Mouse (Mus musculus): ENCODE results near the gene Smarcad1.

The Smarcad1 gene

DNA sequence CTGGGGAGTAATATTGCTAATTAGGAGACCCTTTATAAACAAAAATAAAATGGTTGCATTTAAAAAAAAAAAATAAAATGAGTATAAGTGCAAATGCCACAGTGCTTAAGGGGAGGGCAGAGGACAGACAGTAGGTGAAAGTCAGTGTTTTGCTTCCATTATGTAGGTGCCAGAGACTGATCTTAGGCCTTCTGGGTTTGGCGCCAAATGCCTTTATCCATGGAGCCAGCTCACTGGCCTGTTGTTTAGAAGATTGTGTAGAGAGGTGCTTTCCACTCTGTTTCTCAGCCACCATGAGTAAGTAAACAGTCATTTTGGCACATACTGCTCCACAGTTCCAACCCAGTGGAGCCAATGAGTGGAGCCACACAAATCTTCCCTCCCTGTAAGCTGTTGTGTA is 75.2 kb downstream of the Smarcad1 start:
- no peak for DNase-seq

DNA sequence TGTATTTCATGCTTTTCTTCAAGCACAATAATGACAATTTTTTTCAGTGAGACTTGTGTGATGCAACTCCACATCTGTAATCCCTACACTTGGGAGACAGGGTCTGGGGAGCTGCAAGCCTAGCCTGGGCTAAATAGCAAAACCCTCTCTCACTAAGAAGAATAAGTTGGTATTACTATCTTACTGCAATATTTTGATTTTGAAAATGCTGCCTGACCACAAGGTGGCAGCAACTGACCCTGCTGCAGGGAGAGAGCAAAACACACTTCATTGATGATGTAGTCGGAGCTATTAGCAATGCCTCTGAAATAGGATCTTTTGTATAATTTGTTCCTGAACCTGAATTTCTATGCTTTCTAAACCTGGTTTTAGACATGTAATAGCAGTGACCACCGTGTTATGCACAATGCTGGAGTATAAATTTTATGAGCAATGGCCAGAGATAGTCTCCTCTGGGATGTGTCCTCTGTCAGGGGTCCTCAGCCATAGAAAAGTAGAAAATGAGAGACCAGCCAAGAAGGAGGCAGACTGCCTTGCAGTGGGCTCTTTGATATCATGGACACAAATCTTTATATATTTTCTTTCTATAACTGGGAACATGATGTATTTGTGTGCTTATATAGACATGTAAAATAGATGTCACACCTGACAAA is 83.8 kb downstream of the Smarcad1 start:
- peak; percentile 55 for DNase-seq

DNA sequence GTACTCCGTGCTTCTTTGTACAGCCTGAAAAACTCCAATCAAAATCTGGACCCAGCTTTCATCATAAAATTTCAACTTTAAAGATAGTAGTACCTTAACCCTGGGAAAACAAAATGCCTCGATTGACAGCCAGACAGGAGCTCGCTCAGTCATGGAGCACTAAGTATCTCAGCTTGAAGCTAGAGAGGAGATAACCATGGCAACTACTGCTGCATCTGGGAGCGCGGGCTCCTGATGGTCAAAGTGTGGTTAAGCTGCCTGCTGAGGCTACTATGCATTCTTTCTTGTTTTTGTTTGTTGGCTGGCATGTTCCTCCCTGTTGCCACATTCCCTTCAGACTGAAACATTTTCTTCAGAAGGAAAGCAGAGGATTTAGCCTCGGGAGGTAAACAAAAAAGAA is 90.0 kb downstream of the Smarcad1 start:
- DNase-seq, result no peak

DNA sequence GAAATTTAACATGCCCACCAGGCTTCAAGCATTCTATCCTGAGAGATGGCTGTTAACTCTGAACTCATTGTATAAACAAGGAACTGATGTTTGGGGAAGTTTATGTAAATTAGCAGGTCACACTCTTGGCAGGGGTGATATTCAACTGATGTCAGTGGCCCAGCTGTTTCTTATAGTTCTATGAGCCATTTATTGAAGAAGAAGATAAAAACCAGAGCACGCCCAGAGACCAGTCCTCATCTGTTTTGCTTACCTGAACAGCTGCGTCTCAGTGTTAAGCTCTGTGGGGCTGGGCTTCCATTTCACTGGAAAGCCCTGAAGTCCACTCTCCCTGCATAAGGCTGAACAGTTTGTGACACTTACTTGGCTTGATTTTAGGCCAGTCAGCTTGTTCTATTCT is 95.4 kb downstream of the Smarcad1 start:
- no peak for DNase-seq

DNA sequence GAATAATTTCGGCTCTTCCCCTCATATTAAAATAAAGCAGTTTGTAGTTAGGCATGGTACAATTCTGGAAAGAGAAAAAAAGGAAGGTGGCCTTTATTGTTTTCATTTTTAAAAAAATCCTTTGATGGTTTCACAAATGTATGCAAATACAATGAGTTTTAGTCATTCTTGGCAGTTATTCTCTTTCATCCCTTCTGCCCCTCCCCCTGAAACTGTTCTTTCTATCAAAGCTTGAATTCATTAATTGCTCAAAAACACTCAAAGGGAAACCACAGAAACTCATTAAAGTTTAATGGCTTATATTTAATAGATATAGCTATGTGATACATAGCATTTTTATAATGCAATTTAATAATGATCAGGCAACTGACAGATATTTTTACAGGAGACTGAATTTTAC is 95.9 kb downstream of the Smarcad1 start:
- DNase-seq, result no peak

DNA sequence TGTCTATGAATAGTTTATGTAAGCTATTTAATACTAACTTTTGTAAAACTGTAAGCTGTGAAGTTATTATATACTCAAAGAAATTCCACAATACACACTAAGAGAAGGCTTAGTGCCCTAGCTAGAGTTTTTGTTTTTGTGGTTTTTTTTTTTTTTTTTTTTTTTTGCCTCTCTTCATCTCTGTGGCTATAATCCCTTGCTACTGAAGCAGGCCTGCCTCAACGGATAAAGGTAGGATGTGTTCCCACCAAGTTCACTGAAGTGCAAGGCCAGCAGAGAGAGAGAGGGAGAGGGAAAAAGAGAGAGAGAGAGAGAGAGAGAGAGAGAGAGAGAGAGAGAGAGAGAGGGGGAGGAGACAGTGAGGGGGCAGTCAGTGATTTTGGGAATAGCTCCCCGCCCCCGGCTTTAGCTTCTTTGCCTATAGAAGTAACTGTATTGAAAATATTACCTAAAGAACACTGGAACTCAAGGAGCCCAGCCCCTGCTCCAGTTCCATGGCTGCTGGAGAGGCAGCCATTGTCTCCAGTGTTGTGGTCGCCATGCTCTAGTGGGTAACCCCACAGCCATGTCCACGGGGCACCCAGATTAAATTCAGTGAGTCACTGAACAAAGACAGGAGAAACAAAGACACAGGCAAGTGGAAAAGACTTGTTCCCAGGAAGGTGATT is 97.8 kb downstream of the Smarcad1 start:
- DNase-seq, result no peak

DNA sequence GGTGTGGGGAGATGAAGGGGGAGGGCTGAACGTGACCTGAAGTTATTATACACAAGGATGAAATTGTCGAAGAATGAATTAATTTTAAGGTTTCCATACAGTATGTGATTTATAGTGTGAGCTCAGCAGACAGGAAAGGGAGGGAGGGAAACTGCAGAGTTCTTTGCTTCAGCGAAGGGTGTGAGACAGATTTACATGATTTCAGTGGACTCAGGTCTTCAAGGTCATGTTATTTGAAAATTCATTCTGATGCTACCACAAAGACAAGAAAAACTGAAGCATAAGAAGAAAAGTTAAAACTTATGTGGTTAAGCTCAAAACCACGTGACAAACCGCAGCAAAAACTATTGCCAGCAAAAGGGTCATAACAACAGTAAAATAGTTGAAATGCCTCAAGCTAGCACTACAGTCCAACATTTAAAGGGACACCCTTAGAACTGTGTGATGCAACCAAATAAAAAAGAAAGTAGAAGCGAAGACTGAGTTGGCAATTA is 98.4 kb downstream of the Smarcad1 start:
- DNase-seq, result no peak

DNA sequence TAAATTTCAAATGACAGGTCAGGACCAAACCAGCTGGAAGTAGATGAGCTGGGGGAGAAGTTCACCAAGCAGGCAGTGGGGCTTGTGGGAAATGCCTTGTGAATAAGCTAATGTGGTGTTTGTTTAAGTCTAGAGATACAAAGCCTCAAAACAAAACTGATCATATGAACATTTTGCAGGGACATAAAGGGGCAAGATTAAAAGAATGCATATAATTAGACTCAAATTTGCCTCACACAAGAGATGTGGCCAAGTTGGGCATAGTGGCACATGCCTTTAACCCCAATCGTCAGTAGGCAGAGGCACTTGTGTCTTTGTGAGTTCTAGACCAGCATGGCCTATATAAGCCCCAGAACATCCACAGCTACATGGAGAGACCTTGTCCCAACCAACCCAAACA is 99.9 kb downstream of the Smarcad1 start:
- DNase-seq, result no peak

DNA sequence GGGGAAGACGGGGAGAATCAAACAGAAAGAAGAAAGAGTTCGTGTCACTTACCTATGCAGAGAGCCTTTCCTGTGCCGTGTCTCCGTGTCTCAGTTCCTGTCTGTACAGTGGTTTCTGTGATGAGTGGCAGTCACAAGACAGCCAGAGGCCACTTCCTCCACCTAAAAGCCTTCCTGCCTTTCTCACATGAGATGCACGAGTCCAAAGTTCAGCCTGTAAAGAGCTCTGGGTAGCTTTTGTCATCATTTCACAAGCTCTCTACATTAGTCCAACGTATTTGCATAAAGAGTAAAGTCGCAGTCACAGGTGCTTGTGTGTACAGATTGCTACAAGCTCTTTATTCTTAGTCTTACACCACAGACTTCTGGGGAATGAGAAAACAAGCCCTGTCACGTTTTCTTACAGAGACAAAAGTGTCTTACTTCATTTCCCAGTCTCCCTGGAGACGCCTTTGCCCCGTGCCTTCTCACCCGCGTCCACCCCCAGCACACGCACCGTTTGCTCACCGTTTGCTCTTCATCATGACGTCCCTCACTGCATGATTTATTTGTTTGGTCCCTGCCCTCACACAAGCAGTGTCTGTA is 102.3 kb downstream of the Smarcad1 start, which contains the start of gene Hpgds:
TSS of gene Hpgds (minus strand) at position 288 of the 585 bp plus-strand sequence.
- peak; percentile 19 for DNase-seq

DNA sequence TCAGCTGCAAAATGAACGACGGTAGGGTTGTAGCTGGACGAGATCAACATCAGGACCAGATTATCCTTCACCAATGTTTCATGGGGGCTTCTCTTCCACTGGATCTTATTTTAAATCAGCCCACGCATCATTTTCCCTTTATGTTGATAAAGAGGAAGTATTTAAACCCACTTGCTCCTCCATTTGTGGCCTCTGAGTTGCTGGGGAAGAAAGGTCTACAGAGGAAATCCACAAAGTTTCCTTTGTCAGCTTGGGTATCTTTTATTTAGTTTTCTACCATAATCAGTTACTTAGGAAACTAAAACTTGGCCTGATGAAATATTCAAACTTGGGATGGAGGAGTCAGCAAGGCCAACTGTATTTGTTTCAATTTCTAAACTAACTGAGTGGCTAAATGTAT is 104.0 kb downstream of the Smarcad1 start:
- DNase-seq, result no peak

DNA sequence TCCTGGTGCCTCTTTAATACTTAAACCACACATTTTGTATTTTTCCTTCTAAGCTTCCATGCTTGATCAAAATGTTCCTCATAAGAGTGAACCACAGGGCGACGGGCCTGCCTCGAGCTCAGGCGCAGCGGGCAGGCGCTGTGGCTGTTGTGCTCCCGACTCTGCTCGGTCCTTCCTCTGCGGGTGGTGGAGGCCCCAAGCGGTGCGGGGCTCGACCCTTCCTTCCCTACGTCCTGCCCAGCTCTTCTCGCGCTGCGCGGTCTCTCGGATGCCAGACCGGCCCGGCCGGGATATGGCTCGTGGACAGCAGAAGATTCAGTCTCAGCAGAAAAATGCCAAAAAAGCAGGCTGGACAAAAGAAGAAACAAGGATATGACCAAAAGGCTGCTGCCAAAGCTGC is 108.3 kb downstream of the Smarcad1 start:
- no peak for DNase-seq

DNA sequence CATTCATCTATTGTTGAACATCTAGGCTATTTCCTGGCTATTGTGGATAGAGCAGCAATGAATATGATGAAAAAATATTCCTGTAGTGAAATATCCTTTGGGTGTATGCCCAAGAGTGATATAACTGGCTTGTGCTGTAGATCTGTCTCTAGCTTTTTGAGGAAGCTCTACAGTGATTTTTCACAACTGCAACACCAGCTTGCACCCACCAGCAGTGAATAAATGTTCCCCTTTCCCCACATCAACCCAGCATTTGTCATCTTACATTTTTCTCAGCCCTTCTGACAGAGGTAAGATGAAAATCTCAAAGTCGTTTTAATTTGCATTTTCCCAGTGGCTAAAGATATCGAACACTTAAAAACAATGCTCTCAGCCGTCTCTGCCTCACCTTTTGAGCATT is 111.2 kb downstream of the Smarcad1 start:
- no peak for DNase-seq

DNA sequence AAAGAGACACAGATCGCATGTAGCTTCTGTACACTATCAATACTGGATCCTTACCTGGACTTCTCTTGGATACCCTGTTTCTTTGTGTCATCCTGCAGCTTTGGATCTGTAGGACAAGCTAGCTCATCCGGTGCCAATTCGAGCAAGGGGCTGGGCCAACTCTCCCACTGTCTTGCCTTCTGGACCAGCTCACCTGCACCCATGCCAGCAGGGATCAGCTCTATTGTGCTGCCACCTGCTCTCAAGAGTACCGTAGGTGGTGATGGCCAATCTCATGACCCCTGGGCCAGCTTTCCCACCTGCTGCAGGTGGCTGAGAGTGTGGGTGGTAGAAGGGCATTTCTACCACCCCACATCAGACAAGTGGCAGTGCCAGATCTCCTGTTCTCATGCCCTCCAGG is 114.7 kb downstream of the Smarcad1 start:
- DNase-seq, result no peak

DNA sequence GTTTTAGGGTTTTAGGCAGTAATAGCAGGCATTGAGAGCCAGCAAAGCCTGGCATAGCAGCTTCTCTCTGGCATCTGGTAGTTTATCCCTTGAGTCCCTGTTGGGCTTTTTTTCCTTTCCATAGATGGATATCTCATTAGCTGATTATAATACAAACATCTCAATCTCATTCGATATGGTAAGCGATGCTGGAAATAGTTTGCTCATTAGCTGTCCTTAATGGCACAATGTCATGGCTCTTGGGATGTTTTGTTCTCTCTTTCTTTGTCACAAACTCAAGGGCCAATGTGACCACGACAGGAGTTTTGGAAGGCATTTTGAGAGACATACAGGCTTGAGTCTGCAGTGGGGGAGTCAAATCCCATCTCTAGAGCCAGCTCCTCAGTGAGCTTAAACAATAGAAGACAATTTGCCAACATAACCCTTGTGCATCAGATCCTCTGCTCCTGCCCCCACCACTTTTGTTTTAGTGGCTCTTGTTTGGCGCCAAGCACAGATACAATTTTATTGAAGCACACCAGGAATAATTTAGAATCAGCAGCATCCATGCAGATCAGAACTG is 117.1 kb downstream of the Smarcad1 start:
- DNase-seq, result no peak

DNA sequence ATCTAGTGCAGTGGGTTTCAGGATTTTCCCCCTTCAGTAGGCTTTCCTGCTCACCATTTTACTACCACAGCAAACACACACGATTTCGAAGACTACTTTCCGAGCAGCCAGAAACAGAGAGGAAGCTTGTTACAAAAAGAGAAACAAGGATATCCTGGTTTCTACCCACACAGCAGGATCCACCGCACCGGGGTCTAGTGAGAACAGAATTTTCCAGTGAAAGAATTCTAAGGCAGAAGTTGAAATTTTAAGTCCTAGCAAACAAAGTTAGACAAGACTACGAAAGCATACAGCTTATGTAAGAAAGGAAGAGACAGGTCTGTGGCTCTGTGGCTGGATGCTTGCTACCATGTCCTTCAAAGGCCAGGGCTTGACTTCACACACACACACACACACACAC is 121.8 kb downstream of the Smarcad1 start:
- no peak for DNase-seq

DNA sequence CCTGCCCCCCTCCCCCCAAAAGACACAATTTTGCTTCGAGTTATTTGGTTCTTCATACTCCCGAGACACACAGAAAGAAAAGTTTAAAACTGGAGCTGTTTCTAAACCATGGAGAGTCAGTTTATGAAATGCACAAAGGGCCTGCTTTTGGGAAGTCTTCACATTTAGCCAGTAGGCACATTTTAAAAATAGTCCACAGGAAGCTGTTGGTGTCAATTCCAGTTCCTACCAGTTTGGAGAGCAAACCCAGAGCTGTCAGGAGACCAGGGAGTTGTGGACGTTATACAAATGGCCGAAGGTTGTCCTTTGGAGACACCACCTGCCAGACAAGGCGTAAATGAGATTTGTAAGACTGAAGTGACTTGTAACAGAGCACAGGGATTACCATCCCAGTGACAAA is 122.6 kb downstream of the Smarcad1 start:
- DNase-seq, result no peak

Measured in lung, postnatal 14 days (tissue).